ENCODE assay signal across 8 mouse cellular contexts in the genomic region with DNA sequence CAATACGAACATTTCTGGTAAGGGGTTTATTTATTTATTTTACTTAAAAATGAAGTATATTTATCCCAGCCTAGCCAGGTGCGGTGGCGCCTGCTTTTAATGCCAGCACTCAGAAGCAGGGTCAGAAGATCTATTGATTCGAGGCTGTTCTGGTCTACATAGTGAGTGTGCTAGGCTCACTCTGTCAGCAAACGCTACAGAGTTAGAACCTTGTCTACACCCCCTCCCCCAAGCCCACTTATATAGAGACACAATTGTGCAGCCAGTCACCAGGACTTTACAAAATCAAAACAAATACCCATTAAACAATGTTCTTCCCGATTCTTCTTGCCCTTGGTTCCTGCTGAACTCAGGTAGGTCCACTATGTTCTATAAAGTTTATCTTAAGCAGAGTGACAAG. TPM values are rescaled to one million over a fixed set of nuclear protein-coding genes. Genes with fewer than 3 reads are reported as not detected.
DNase-seq lines count a peak whose midpoint lies in the region; ATAC-seq lines count a peak whose summit lies in the region.

No protein-coding gene starts in this region.

- WGBS in kidney, embryonic 16.5 days = 26% methylated on average over 6 of the region's 6 CpGs
- WGBS in hindbrain, embryonic 11.5 days = 38% methylated on average over 6 of the region's 6 CpGs
- 26% methylated on average over 6 of the region's 6 CpGs for WGBS in midbrain, embryonic 13.5 days

- H3K9me3 ChIP-seq in kidney, embryonic 16.5 days (ENCODE audit: low read length) = no peaks in the 10 kb centered on the region
- H3K9me3 ChIP-seq in hindbrain, embryonic 11.5 days (ENCODE audit: control insufficient read depth, low read length) = no peaks in the 10 kb centered on the region
- no peaks in the 10 kb centered on the region for H3K9me3 ChIP-seq in midbrain, embryonic 13.5 days

- H3K9ac ChIP-seq in kidney, embryonic 16.5 days (replicated peaks; ENCODE audit: low read length) = 0 out of 2 replicates have a peak overlapping the region, but pooled peaks have one; percentile 3
- H3K9ac ChIP-seq in hindbrain, embryonic 11.5 days (ENCODE audit: low read depth, low read length) = 0 out of 2 replicates have a peak overlapping the region, but pooled peaks have one; percentile 19
- no peak overlapping the region for H3K9ac ChIP-seq in midbrain, embryonic 13.5 days (replicated peaks)

- no peak for DNase-seq in kidney, postnatal 25 days
- peak; percentile 30 for DNase-seq in cerebellum, adult 9-11 months
- DNase-seq in hindbrain, embryonic 11.5 days (ENCODE audit: low spot score) = peak; percentile 10
- no peak for DNase-seq in B cell, adult 2 months
- DNase-seq in left cerebral cortex, adult 9 months (ENCODE audit: low spot score in 2 of 2) = no peak
- DNase-seq in layer of hippocampus, adult 9-11 months = no peak

- H3K4me2 ChIP-seq in kidney, embryonic 16.5 days (replicated peaks; ENCODE audit: low read depth, low read length) = peak overlapping the region; percentile 87
- peak overlapping the region; percentile 85 for H3K4me2 ChIP-seq in hindbrain, embryonic 11.5 days (replicated peaks; ENCODE audit: low read depth, low read length)
- H3K4me2 ChIP-seq in midbrain, embryonic 13.5 days (replicated peaks) = peak overlapping the region; percentile 72

- ATAC-seq in kidney, embryonic 16.5 days (ENCODE audit: low FRiP score, low TSS enrichment) = no peak
- ATAC-seq in hindbrain, embryonic 11.5 days (ENCODE audit: low FRiP score) = no peak
- no peak for ATAC-seq in midbrain, embryonic 13.5 days

- H3K27ac ChIP-seq in kidney, embryonic 16.5 days (ENCODE audit: low read length) = no peak overlapping the region
- H3K27ac ChIP-seq in hindbrain, embryonic 11.5 days (ENCODE audit: low read depth, low read length) = no peak overlapping the region
- H3K27ac ChIP-seq in midbrain, embryonic 13.5 days = no peak overlapping the region

- peaks cover 11% of the 10 kb centered on the region for H3K4me1 ChIP-seq in kidney, embryonic 16.5 days (ENCODE audit: insufficient read depth, low read length)
- no peaks in the 10 kb centered on the region for H3K4me1 ChIP-seq in hindbrain, embryonic 11.5 days (replicated peaks; ENCODE audit: control insufficient read depth, insufficient read depth, low read length)
- H3K4me1 ChIP-seq in midbrain, embryonic 13.5 days (replicated peaks) = peaks cover 19% of the 10 kb centered on the region

- H3K36me3 ChIP-seq in kidney, embryonic 16.5 days (ENCODE audit: insufficient read depth, low read length) = no peaks in the 10 kb centered on the region
- no peaks in the 10 kb centered on the region for H3K36me3 ChIP-seq in hindbrain, embryonic 11.5 days (ENCODE audit: control insufficient read depth, insufficient read depth, low read length)
- H3K36me3 ChIP-seq in midbrain, embryonic 13.5 days = no peaks in the 10 kb centered on the region

- peak overlapping the region; percentile 69 for H3K4me3 ChIP-seq in kidney, embryonic 16.5 days (ENCODE audit: low read length)
- peak overlapping the region; percentile 63 for H3K4me3 ChIP-seq in hindbrain, embryonic 11.5 days (ENCODE audit: low read depth, low read length)
- peak overlapping the region; percentile 71 for H3K4me3 ChIP-seq in midbrain, embryonic 13.5 days (replicated peaks)

- H3K27me3 ChIP-seq in kidney, embryonic 16.5 days (ENCODE audit: insufficient read depth, low read length) = no peaks in the 10 kb centered on the region
- no peaks in the 10 kb centered on the region for H3K27me3 ChIP-seq in hindbrain, embryonic 11.5 days (ENCODE audit: control insufficient read depth, insufficient read depth, low read length)
- no peaks in the 10 kb centered on the region for H3K27me3 ChIP-seq in midbrain, embryonic 13.5 days

RNA-seq across cellular contexts. Expression of a gene that starts 0.8 kb away (rescaled TPM):
- polyA plus RNA-seq in kidney, embryonic 16.5 days (2015; fragmentation: Nextera tagmentation; extraction: Ambion mirVana) = 25.5 and 29.3 TPM in 2 replicates
- 39.4 and 42.0 TPM in 2 replicates for polyA plus RNA-seq in hindbrain, embryonic 11.5 days (2014; fragmentation: Nextera tagmentation; extraction: Ambion mirVana)
- polyA plus RNA-seq in midbrain, embryonic 13.5 days (2015; fragmentation: Nextera tagmentation; extraction: Ambion mirVana) = 29.4 and 31.6 TPM in 2 replicates

RNA-seq across cellular contexts. Expression of a gene that starts 33.0 kb away (rescaled TPM):
- polyA plus RNA-seq in kidney, embryonic 16.5 days (2015; fragmentation: Nextera tagmentation; extraction: Ambion mirVana) = 68.0 and 74.3 TPM in 2 replicates
- 39.7 and 40.2 TPM in 2 replicates for polyA plus RNA-seq in hindbrain, embryonic 11.5 days (2014; fragmentation: Nextera tagmentation; extraction: Ambion mirVana)
- polyA plus RNA-seq in midbrain, embryonic 13.5 days (2015; fragmentation: Nextera tagmentation; extraction: Ambion mirVana) = 18.5 and 20.3 TPM in 2 replicates

RNA-seq across cellular contexts. Expression of a gene that starts 43.8 kb away (rescaled TPM):
- polyA plus RNA-seq in kidney, embryonic 16.5 days (2015; fragmentation: Nextera tagmentation; extraction: Ambion mirVana) = 35.8 and 38.6 TPM in 2 replicates
- 56.6 and 58.0 TPM in 2 replicates for polyA plus RNA-seq in hindbrain, embryonic 11.5 days (2014; fragmentation: Nextera tagmentation; extraction: Ambion mirVana)
- polyA plus RNA-seq in midbrain, embryonic 13.5 days (2015; fragmentation: Nextera tagmentation; extraction: Ambion mirVana) = 58.4 and 62.6 TPM in 2 replicates

Comparison
In these comparisons a context has a peak if more than half of its experiments do, and no peak if none do; other contexts are left out.
1. DNase-seq: peak in cerebellum, adult 9-11 months (single experiment) and hindbrain, embryonic 11.5 days (single experiment); none in kidney, postnatal 25 days (0 of 2), B cell, adult 2 months (0 of 2), left cerebral cortex, adult 9 months (0 of 2) and layer of hippocampus, adult 9-11 months (single experiment).
2. Peak in every context shown above with its lines, with median percentiles within 50 percentile points of each other: H3K4me2 ChIP-seq and H3K4me3 ChIP-seq.